Mouse (Mus musculus) kidney, embryonic 16.5 days (tissue): ENCODE measurements around the gene Ctsz. TPM values are rescaled to one million over a fixed set of nuclear protein-coding genes. Genes with fewer than 3 reads are reported as not detected.

ENCODE experiments used
- ATAC-seq: fragments of 200-750 bp; cut with Nextera tagmentation; 2 replicates; pipeline ENCODE4 v1.8.0; 2017; ENCODE audit warnings: moderate TSS enrichment; ENCODE audit not compliant: low FRiP score, low TSS enrichment
- H3K27ac ChIP-seq: fragments of 300-500 bp; sonication (generic); 2 replicates; pipeline ENCODE4 v1.5.1; 2014; ENCODE audit warnings: low read length
- H3K27me3 ChIP-seq: fragments of 300-500 bp; sonication (generic); 2 replicates; pipeline ENCODE4 v1.6.1; 2014; ENCODE audit warnings: low read length, control low read depth, mixed read lengths; ENCODE audit not compliant: insufficient read depth
- H3K36me3 ChIP-seq: fragments of 300-500 bp; sonication (generic); 2 replicates; pipeline ENCODE4 v1.6.1; 2014; ENCODE audit warnings: low read length, control low read depth, mixed read lengths; ENCODE audit not compliant: insufficient read depth
- H3K4me1 ChIP-seq: fragments of 300-500 bp; sonication (generic); 2 replicates; pipeline ENCODE4 v1.6.1; 2014; ENCODE audit warnings: low read length, control low read depth, mixed read lengths; ENCODE audit not compliant: insufficient read depth
- H3K4me2 ChIP-seq: fragments of 300-500 bp; sonication (generic); replicated peaks from 2 replicates; pipeline ENCODE4 v1.6.1; 2014; ENCODE audit warnings: low read depth, low read length
- H3K4me3 ChIP-seq: fragments of 300-500 bp; sonication (generic); 2 replicates; pipeline ENCODE4 v1.5.1; 2014; ENCODE audit warnings: mild to moderate bottlenecking, low read length
- H3K9ac ChIP-seq: fragments of 300-500 bp; sonication (generic); replicated peaks from 2 replicates; pipeline ENCODE4 v1.6.1; 2014; ENCODE audit warnings: low read length
- H3K9me3 ChIP-seq: fragments of 300-500 bp; sonication (generic); 2 replicates; pipeline ENCODE4 v1.6.1; 2016; ENCODE audit warnings: low read length, control low read depth
- WGBS: fragments of 180-500 bp; shearing (Covaris S2); extraction: QIAGEN DNeasy Blood & Tissue Kit; methylation state at CpG from one replicate; pipeline ENCODE4 v1.1.7; 2014; 5-methylcytosine and 5-hydroxymethylcytosine counted together
- polyA plus RNA-seq: library from polyadenylated mRNA; unstranded; fragments of >200 nt; fragmentation: Nextera tagmentation; extraction: Ambion mirVana; gene quantifications from 2 replicates; pipeline ENCODE4 v1.2.1, GENCODE M21; 2015

Gene Ctsz
- 153 and 173 TPM in 2 replicates for polyA plus RNA-seq

DNA sequence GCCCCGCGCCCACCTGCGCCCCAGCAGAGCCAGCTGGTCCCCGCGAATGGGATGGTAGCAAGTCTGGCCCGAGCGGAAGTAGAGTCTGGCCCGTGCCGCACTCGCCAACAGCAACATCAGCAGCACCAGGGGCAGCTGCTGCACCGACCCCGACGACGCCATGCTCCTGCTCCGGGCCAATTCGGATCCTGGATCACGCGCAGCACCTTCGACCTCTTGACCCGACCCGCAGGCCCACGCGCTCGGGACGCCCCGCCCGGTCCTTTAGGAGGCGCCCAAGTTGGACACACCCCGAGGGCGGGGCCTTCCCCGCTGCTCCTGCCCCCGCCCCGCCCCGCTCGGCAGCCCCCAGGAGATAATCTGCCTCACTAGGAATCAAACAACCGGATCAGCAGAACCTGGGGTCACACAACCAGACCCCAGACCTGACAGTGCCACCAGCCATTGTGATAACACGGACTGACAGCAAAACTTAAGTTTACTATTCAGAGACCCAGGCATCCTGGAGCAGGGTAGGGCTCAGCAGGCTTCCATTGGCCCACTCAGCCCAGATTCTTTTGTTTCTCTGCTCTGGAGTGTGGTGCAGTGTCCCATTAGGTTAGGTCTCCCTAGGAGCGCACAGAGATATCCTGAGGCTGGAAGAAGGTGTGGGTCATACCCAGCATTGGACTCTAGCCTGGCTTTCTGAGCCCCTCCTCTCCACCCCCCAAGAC lies at the start of gene Ctsz:
Gene Ctsz, minus strand, starts transcription at position 303 of the 713 bp plus-strand sequence.
- ATAC-seq = peak; percentile 71; the same call in 1 of the 2 replicates
- H3K4me3 ChIP-seq = peak within 1 kb of the TSS; percentile 64
- 2% methylated on average over 38 of the region's 38 CpGs for WGBS
- H3K4me2 ChIP-seq = peak within 1 kb of the TSS; percentile 68
- H3K36me3 ChIP-seq = no peaks in the 10 kb centered on the region
- no peaks in the 10 kb centered on the region for H3K9me3 ChIP-seq
- peaks cover 27% of the 10 kb centered on the region for H3K4me1 ChIP-seq
- H3K27ac ChIP-seq = peak within 1 kb of the TSS; percentile 2
- peak within 1 kb of the TSS; percentile 67 for H3K9ac ChIP-seq
- H3K27me3 ChIP-seq = no peaks in the 10 kb centered on the region

DNA sequence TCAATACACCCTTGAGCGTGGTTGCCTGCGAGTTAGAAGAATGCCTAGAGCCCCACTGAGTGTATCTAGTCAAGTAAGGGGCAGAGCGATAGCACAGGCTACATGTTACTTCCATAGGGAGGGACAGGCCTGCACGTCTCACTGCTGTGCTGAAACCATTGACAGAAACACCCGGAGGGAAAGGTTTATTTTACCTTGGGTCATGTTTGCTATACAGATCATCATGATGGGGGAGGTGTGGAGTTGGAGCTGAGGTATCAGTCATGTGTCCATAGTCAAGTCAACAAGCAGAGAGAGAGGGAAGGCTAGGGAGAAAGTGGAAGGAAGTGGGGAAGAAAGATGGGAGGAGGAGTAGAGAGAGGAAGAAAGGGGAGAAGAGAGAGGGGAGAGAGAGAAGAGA lies 48.2 kb upstream of the Ctsz start:
- WGBS = 79% methylated on average over 5 of the region's 5 CpGs
- Histone ChIP-seq H3K4me3 (no peak overlapping the region), H3K4me1 (no peaks in the 10 kb centered on the region), H3K27ac (no peak overlapping the region), H3K9ac (no peak overlapping the region), H3K4me2 (no peak overlapping the region), H3K9me3 (no peaks in the 10 kb centered on the region), H3K36me3 (no peaks in the 10 kb centered on the region), H3K27me3 (no peaks in the 10 kb centered on the region)
- no peak for ATAC-seq

DNA sequence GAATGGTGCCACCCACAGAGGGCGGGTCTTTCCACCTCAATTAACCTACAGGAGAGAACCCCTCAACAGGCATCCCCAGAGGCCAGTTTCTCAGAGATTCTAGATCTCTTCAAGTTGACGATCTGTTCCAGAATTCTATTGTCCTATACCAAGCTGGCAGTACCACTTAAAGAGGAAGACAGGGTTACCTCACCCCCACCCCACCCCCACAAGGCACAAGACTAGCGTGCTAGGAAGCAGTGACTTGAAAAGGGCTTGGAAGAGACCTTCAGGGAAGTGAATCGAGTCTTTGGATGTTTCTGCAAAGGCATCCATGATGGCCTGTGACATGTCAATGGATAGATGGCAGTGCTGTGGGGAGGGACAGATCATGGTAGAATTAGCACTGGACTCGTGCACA lies 39.9 kb upstream of the Ctsz start:
- Histone ChIP-seq H3K27ac (no peak overlapping the region), H3K36me3 (no peaks in the 10 kb centered on the region), H3K9ac (no peak overlapping the region), H3K9me3 (no peaks in the 10 kb centered on the region), H3K4me2 (no peak overlapping the region), H3K4me1 (no peaks in the 10 kb centered on the region), H3K27me3 (no peaks in the 10 kb centered on the region), H3K4me3 (no peak overlapping the region)
- WGBS = 72% methylated on average over 5 of the region's 5 CpGs
- no peak for ATAC-seq

DNA sequence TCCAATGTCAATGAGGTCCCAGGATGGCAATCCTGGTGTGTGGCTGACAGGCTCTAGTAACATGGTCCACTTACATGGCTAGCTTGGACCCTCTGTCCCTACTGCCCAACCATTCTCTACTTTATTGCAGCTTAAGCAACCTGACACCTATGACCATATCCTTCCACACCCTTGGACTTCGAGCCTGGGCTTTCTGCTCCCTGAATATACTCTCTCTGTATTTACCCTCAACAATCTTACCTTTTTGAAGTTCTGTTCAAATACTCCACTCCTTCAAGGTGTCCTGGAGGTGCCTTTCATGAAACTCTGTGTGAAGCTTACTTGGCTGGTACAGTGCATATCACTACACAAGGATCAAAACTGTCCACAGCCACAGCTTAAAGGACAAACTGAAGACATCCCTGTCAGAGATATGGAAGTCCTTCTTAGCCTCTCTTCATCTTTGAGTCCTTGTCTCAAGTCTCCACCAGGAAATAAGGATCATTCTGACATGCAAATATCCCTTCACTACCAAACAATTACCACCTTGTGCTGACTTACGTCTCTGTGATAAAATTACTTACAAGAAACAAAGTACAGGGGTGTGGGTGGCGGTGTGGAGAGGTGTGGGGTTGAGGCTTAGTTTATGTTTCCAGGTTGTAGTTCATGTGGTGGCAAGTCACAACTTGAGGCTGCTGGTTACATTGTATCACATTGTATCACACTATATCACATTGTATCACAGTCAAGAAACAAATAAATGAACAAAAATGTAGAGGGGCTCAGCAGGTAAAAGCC lies 38.9 kb upstream of the Ctsz start:
- Histone ChIP-seq H3K27ac (no peak overlapping the region), H3K36me3 (no peaks in the 10 kb centered on the region), H3K27me3 (no peaks in the 10 kb centered on the region), H3K4me1 (0 out of 2 replicates have a peak, but pooled peaks cover 3% of the 10 kb centered on the region), H3K4me3 (no peak overlapping the region), H3K4me2 (no peak overlapping the region), H3K9me3 (no peaks in the 10 kb centered on the region), H3K9ac (no peak overlapping the region)
- ATAC-seq = no peak
- 58% methylated on average over 3 of the region's 3 CpGs for WGBS

DNA sequence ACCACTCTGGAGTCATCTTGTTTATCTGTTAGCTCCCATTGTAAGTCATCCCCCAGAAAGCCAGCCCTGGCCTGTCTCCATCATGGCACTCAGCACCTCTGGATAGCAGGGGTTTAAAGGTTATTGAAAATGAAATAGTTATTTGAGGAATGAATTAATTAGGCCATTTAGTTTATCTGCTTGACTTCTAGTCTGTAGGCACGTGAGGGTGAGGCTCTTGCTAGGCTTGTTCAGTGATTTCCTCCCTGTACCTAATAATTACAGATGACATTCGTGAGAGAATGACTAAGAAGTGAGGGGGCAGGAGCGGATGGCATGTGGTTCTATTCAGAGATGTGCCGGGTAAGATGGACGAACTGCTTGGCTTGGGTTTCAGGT lies 34.7 kb upstream of the Ctsz start:
- Histone ChIP-seq H3K27ac (no peak overlapping the region), H3K27me3 (no peaks in the 10 kb centered on the region), H3K4me1 (peaks cover 22% of the 10 kb centered on the region), H3K9ac (peak overlapping the region; percentile 61), H3K4me3 (peak overlapping the region; percentile 63), H3K4me2 (peak overlapping the region; percentile 57), H3K36me3 (peaks cover 9% of the 10 kb centered on the region), H3K9me3 (no peaks in the 10 kb centered on the region)
- 73% methylated on average over 5 of the region's 5 CpGs for WGBS
- ATAC-seq = no peak

DNA sequence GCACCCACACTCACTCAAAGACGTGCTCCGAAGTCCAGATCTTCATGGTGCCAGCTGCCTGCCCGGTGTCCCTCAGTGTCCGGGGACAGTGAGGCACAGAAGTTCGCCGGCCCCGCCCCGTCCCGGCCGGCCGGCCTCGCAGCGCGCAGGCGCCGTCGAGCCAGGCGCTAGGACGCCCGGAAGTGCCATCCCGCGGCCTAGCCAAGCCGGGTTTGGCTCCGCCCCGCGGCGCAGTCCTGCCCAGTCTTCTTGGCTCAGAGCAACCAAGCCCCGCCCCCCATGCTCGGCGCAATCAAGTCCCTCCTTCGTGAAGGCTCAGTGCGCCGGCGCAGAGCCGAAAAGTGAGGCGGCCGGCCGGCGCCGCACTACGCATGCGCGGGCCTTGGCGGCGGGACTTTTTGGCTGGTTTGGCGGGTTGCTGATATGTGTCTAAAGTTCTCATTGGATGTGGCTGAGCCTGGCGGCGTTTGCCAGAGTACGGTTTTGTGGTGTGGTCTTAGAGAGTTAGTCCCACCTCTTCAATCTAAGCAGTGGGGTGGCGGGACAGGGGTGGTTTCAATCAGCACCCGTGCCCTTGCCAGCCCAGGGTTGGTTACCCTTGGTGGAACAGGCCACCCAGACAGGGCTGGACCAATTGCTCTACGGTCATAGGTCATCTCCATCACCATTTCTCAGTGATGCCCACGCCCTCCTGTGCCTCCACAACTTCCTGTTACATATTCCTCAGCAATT lies 34.1 kb upstream of the Ctsz start, which contains the start of gene Prelid3b:
Gene Prelid3b, minus strand, starts transcription at position 264 of the 732 bp plus-strand sequence.
- H3K4me2 ChIP-seq = peak within 1 kb of the TSS; percentile 57
- H3K9ac ChIP-seq = peak within 1 kb of the TSS; percentile 76
- peak within 1 kb of the TSS; percentile 63 for H3K4me3 ChIP-seq
- peaks cover 22% of the 10 kb centered on the region for H3K4me1 ChIP-seq
- H3K9me3 ChIP-seq = no peaks in the 10 kb centered on the region
- no peaks in the 10 kb centered on the region for H3K27me3 ChIP-seq
- peak; percentile 98 for ATAC-seq
- WGBS = under 1% methylated on average over 53 of the region's 53 CpGs
- peaks cover 12% of the 10 kb centered on the region for H3K36me3 ChIP-seq
- H3K27ac ChIP-seq = peak within 1 kb of the TSS; percentile 48

DNA sequence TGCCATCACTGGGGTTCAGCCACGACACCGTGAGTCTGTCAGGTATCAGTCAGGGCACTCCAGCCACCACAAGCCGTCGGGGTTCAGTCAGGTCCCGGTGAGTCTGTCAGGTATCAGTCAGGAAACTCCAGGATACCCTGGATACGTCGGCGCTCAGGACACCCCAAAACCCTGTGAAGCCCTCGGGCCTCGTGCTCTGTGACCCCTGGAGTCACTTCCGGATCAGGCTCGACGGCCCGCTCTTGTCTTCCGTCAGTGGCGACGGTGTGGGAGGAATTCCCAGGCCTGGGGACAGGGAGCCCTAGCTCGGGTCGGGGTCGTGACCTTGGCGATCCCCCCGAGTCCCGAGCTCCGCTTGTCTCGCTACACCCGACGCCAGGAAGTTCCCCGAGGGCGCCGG lies 33.6 kb upstream of the Ctsz start:
- Histone ChIP-seq H3K9ac (peak overlapping the region; percentile 76), H3K9me3 (no peaks in the 10 kb centered on the region), H3K27me3 (no peaks in the 10 kb centered on the region), H3K4me1 (peaks cover 22% of the 10 kb centered on the region), H3K4me3 (peak overlapping the region; percentile 63), H3K27ac (peak overlapping the region; percentile 48), H3K36me3 (peaks cover 13% of the 10 kb centered on the region), H3K4me2 (peak overlapping the region; percentile 57)
- 9% methylated on average over 30 of the region's 30 CpGs for WGBS
- peak; percentile 47 for ATAC-seq

DNA sequence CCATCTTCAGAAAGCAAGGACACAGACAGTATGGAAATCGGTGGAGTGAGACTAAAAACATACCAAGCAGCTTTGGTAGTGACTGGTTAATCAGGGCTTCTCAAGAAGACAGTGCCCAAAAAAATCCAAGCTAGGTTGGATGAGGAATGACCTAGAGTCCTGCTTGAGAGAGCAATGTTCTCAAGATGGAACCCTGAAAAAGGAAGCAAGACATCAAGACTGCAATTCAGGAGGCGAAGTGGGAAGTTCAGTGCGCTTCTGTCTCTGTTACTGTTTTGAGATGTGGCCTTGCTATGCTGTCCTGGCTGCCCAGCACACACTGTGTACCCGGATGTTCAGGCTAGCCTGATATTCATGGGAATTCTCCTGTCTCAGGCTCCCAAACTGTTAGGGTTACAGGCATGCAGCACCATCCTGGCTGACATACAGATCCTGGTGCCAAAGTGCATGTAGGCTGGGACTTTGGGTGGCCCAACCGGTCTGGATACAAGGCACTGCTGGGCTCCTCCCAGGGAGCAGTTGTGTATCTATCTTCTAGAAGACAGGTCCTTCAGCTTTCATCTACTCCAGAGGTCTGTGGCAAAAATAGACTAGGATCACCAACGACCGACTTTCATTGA lies 32.1 kb upstream of the Ctsz start:
- no peak overlapping the region for H3K9ac ChIP-seq
- peaks cover 22% of the 10 kb centered on the region for H3K4me1 ChIP-seq
- 93% methylated on average over 7 of the region's 7 CpGs for WGBS
- H3K4me2 ChIP-seq = no peak overlapping the region
- no peaks in the 10 kb centered on the region for H3K27me3 ChIP-seq
- H3K27ac ChIP-seq = no peak overlapping the region
- peaks cover 21% of the 10 kb centered on the region for H3K36me3 ChIP-seq
- no peak overlapping the region for H3K4me3 ChIP-seq
- H3K9me3 ChIP-seq = no peaks in the 10 kb centered on the region
- ATAC-seq = no peak

DNA sequence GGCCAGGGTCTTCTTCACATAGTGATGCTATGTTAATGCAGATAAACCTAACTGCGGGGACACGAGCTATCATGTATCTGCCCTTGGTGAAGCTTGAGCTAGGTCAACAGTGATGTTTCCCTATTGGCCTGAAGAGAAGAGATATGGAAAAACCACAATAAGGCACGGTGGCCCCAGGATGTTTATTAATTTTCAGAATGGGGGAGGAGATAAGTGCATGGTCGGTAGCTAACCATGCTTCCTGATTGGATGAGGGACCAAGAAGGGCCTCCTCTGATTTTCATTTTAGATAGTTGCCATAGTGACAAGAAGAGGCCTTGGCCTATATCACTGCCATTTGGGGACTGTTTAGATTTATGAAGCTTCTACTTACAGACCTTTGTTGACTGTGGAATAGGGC lies 31.5 kb upstream of the Ctsz start:
- Histone ChIP-seq H3K4me1 (peaks cover 22% of the 10 kb centered on the region), H3K27me3 (no peaks in the 10 kb centered on the region), H3K4me2 (no peak overlapping the region), H3K9ac (no peak overlapping the region), H3K4me3 (no peak overlapping the region), H3K9me3 (no peaks in the 10 kb centered on the region), H3K27ac (no peak overlapping the region), H3K36me3 (peaks cover 24% of the 10 kb centered on the region)
- no peak for ATAC-seq
- 76% methylated on average over 4 of the region's 4 CpGs for WGBS
